Mouse (Mus musculus) kidney, postnatal 14 days (tissue): ENCODE measurements at regions not wholly inside any gene's neighbourhood (a gene's known extent, or its start where the extent isn't known, plus 50 kb on each side); places are given as distances from the start of the nearest gene placed in this dataset.
A peak's percentile ranks its signal among the peaks of the same experiment; 100 is the strongest.
"Not testable (repeated sequence)": the region's sequence is repeated elsewhere in the genome, so short reads cannot be mapped to it uniquely, and the experiment has no call there.

ENCODE experiments used
- DNase-seq: peaks from one replicate; pipeline ENCODE4 v3.0.0; 2022; ENCODE audit warnings: mixed read lengths

- DNase-seq, result no peak
Observed at GRCm38 (mm10) chr12:79989582-79990110, 123.2 kb downstream of the Zfp36l1 start.

GRCm38 (mm10) chr12:79988401-79989358, 124.1 kb downstream of the Zfp36l1 start:
- no peak for DNase-seq

GRCm38 (mm10) chr12:79986241-79986976, 126.4 kb downstream of the Zfp36l1 start:
- no peak for DNase-seq

GRCm38 (mm10) chr12:79984985-79985747, 127.6 kb downstream of the Zfp36l1 start:
- DNase-seq, result no peak

- DNase-seq, result no peak
Observed at GRCm38 (mm10) chr12:79984025-79984790, 128.6 kb downstream of the Zfp36l1 start.

GRCm38 (mm10) chr12:79983232-79983631, 129.6 kb downstream of the Zfp36l1 start:
- DNase-seq, result no peak

- not testable (repeated sequence) for DNase-seq
Observed at GRCm38 (mm10) chr12:79982497-79982896, 130.3 kb downstream of the Zfp36l1 start.

GRCm38 (mm10) chr12:79980711-79981110, 132.1 kb downstream of the Zfp36l1 start:
- no peak for DNase-seq

GRCm38 (mm10) chr12:79977136-79977535, 135.7 kb downstream of the Zfp36l1 start:
- no peak for DNase-seq

- DNase-seq, result no peak
Observed at GRCm38 (mm10) chr12:79975466-79976239, 137.2 kb downstream of the Zfp36l1 start.

- DNase-seq, result no peak
Observed at GRCm38 (mm10) chr12:79975050-79975449, 137.8 kb downstream of the Zfp36l1 start.

GRCm38 (mm10) chr12:79974530-79974929, 138.3 kb downstream of the Zfp36l1 start:
- DNase-seq, result peak; percentile 52

GRCm38 (mm10) chr12:79973566-79974230, 139.1 kb downstream of the Zfp36l1 start:
- no peak for DNase-seq

- no peak for DNase-seq
Observed at GRCm38 (mm10) chr12:79970981-79971390, 141.8 kb downstream of the Zfp36l1 start.

- peak; percentile 38 for DNase-seq
Observed at GRCm38 (mm10) chr12:79970227-79970901, 142.4 kb downstream of the Zfp36l1 start.

GRCm38 (mm10) chr12:79969346-79970226, 143.2 kb downstream of the Zfp36l1 start:
- DNase-seq, result peak; percentile 84

- no peak for DNase-seq
Observed at GRCm38 (mm10) chr12:79968676-79969075, 144.1 kb downstream of the Zfp36l1 start.

GRCm38 (mm10) chr12:79967491-79968255, 145.1 kb downstream of the Zfp36l1 start:
- DNase-seq, result no peak
